Mouse (Mus musculus) liver, embryonic 14.5 days (tissue): ENCODE measurements around the gene Cdc7. TPM values are rescaled to one million over a fixed set of nuclear protein-coding genes. Genes with fewer than 3 reads are reported as not detected.

ENCODE experiments used
- ATAC-seq: fragments of 200-750 bp; cut with Nextera tagmentation; 2 replicates; pipeline ENCODE4 v1.8.0; 2017; ENCODE audit warnings: moderate number of reproducible peaks, mild to moderate bottlenecking, moderate library complexity; ENCODE audit not compliant: insufficient read depth
- DNase-seq, 3 experiments: peaks; one replicate each; pipeline ENCODE4 v3.0.0-alpha.2; 2012 to 2013; ENCODE audit warnings: low read depth in 3 of 3, low spot score in 3 of 3
- H3K27ac ChIP-seq: fragments of 300-500 bp; sonication (generic); 2 replicates; pipeline ENCODE4 v1.5.1; 2014; ENCODE audit warnings: moderate library complexity, mild to moderate bottlenecking, control low read depth, inconsistent platforms
- H3K27me3 ChIP-seq: fragments of 300-500 bp; sonication (generic); 2 replicates; pipeline ENCODE4 v1.6.1; 2014; ENCODE audit warnings: mild to moderate bottlenecking, low read length, moderate library complexity; ENCODE audit not compliant: control insufficient read depth, insufficient read depth
- H3K36me3 ChIP-seq: fragments of 300-500 bp; sonication (generic); replicated peaks from 2 replicates; pipeline ENCODE4 v1.6.1; 2014; ENCODE audit warnings: low read depth; ENCODE audit not compliant: control insufficient read depth, insufficient read depth
- H3K4me1 ChIP-seq, 2 experiments: fragments of 200-500 bp in 1 of 2; fragments of 300-500 bp in 1 of 2; sonication (generic) in 1 of 2; replicated peaks; 2 replicates each; pipeline ENCODE4 v1.6.1; 2012 to 2014; ENCODE audit warnings: antibody characterized with exemption in 1 of 2, inconsistent platforms in 1 of 2, low read length in 1 of 2; ENCODE audit not compliant: control insufficient read depth in 2 of 2, insufficient read depth in 2 of 2
- H3K4me2 ChIP-seq: fragments of 300-500 bp; sonication (generic); 2 replicates; pipeline ENCODE4 v1.6.1; 2014; ENCODE audit warnings: low read depth, mild to moderate bottlenecking, control low read depth, moderate library complexity
- H3K4me3 ChIP-seq, 2 experiments: fragments of 200-500 bp in 1 of 2; fragments of 300-500 bp in 1 of 2; sonication (generic) in 1 of 2; 2 replicates each; pipeline ENCODE4 v1.5.1; 2012 to 2014; ENCODE audit warnings: low read depth in 2 of 2, low read length in 2 of 2, mild to moderate bottlenecking in 2 of 2, control low read depth in 1 of 2, inconsistent platforms in 1 of 2, moderate library complexity in 1 of 2; ENCODE audit not compliant: insufficient read depth in 1 of 2
- H3K9ac ChIP-seq: fragments of 300-500 bp; sonication (generic); replicated peaks from 2 replicates; pipeline ENCODE4 v1.6.1; 2014; ENCODE audit warnings: mild to moderate bottlenecking, control low read depth, moderate library complexity
- H3K9me3 ChIP-seq: fragments of 300-500 bp; sonication (generic); 2 replicates; pipeline ENCODE4 v1.6.1; 2016; ENCODE audit warnings: low read length, mixed read lengths; ENCODE audit not compliant: control insufficient read depth
- CTCF ChIP-seq: IDR thresholded peaks from 2 replicates; pipeline ENCODE4 v1.5.1; 2016; ENCODE audit warnings: antibody characterized with exemption, low read depth, control low read depth
- EP300 ChIP-seq: IDR thresholded peaks from 2 replicates; pipeline ENCODE4 v1.6.1; 2016; ENCODE audit warnings: antibody characterized with exemption, low read depth
- WGBS: fragments of 180-500 bp; shearing (Covaris S2); extraction: QIAGEN DNeasy Blood & Tissue Kit; methylation state at CpG from one replicate; pipeline ENCODE4 v1.1.7; 2014; ENCODE audit not compliant: insufficient replicate concordance; 5-methylcytosine and 5-hydroxymethylcytosine counted together
- polyA plus RNA-seq, 2 experiments: library from polyadenylated mRNA; depleted of rRNA in 1 of 2; stranded (reverse) in 1 of 2; unstranded in 1 of 2; fragments of >200 nt; fragmentation: Nextera tagmentation in 1 of 2; extraction: Ambion mirVana in 1 of 2; gene quantifications; 2 replicates each; pipeline versions ENCODE4 v1.2.1 to v1.2.3; 2012 to 2014

The Cdc7 gene
- polyA plus RNA-seq, 2 experiments = 15.6 to 16.2 TPM

DNA sequence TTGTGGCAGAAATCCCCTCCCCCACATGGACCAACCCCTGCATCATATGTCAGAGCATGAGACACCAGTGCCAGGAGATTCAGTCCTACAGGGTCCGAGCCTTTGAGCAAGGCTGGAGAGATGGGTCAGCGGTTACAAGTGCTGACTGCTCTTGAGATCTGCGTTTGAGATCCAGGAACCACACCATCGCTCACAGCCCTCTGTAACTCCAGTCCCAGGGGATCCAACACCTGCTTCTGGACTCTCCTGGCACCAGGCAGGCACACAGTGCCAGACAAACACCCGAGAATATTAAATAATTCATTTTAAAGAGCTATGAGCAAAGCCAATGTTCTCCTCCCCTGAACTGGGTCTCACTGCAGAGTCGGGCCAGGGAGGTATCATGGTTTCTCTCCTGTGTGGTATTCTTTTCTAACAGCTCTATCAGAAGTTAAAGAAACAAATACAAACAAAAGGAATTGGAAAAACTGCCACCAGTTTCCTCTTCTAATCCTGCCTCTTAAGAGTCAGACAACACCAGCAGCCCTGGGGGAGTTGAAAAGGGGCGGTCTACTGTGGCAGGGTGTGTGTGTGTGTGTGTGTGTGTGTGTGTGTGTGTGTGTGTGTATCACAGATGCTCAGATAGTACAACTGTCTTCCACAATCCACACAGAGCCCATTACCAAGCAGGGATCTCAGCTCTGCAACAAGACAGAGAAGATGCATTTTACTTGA is 47.4 kb downstream of the Cdc7 start:
- WGBS = 56% methylated on average over 7 of the region's 7 CpGs
- ATAC-seq = no peak
- Histone ChIP-seq H3K27me3 (no peaks in the 10 kb centered on the region), H3K27ac (no peak overlapping the region), H3K9ac (no peak overlapping the region), H3K4me1 (peaks cover 13 to 19% of the 10 kb centered on the region in 2 experiments), H3K36me3 (no peaks in the 10 kb centered on the region), H3K4me2 (no peak overlapping the region), H3K9me3 (no peaks in the 10 kb centered on the region), H3K4me3 (no peak overlapping the region)
- no peak for DNase-seq
- no peak for TF ChIP-seq EP300
- no peak for TF ChIP-seq CTCF

DNA sequence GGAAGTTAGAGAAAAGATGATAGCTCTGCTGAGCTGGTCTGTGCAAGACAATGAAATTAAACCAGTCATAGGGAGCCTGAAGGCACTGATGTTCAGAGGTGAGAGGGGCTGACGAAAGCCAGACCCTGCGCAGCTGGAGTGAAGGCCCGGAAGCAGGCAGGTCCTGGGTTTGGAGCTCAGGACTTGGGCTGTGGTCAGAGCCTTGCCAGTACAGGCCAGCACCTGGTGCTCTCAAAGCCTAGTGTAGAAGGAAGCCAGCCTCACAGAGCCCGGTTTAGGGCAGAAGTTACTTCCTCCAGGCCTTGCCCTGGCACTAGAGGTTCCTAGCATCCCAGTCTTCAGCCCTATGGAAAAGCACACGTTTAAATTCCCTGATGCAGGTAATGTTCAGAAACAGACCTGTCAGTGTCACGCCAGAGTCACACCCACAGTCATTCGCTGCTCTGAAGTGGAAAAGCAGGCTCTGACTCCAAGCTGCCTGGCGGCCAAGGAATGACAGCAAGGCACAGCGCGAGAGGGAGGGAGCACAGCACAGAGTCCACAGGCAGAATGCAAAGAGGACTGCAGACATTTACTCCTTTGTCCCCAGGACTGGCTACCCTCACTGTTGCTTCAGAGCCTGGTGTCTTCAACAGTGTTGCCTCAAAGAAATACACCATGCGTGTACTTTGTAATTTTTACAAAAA is 48.1 kb downstream of the Cdc7 start:
- ATAC-seq = no peak
- no peak overlapping the region for H3K4me2 ChIP-seq
- 45% methylated on average over 11 of the region's 11 CpGs for WGBS
- H3K27me3 ChIP-seq = no peaks in the 10 kb centered on the region
- H3K9me3 ChIP-seq = no peaks in the 10 kb centered on the region
- H3K27ac ChIP-seq = no peak overlapping the region
- no peaks in the 10 kb centered on the region for H3K36me3 ChIP-seq
- no peak overlapping the region for H3K4me3 ChIP-seq
- no peak for TF ChIP-seq CTCF
- TF ChIP-seq EP300 = no peak
- DNase-seq = no peak
- peaks cover 13 to 19% of the 10 kb centered on the region in 2 experiments for H3K4me1 ChIP-seq
- H3K9ac ChIP-seq = no peak overlapping the region

DNA sequence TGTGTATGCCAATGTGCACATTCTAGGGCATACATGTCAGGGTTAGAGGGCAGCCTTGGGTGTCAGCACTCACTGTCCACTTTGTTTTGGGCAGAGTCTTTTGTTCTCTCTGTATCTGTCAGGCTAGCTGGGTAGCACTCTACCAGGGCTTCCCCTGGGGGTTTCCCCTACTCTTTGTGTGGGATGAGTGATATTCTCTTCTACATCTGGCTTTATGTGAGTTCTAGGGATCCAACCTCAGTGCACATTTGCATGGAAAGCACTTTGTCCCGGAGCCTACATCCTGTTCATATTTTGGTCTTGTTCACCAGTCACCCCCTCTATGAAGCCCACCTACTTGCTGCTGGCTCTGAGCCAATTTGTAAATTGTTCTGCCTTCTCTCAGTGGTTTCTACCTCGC is 49.3 kb downstream of the Cdc7 start:
- DNase-seq (no peak), ATAC-seq (no peak)
- peaks cover 13 to 19% of the 10 kb centered on the region in 2 experiments for H3K4me1 ChIP-seq
- 65% methylated on average over 2 of the region's 2 CpGs for WGBS
- no peak overlapping the region for H3K27ac ChIP-seq
- H3K4me2 ChIP-seq = no peak overlapping the region
- TF ChIP-seq EP300 (no peak), CTCF (no peak)
- H3K4me3 ChIP-seq = no peak overlapping the region
- H3K36me3 ChIP-seq = no peaks in the 10 kb centered on the region
- no peak overlapping the region for H3K9ac ChIP-seq
- no peaks in the 10 kb centered on the region for H3K27me3 ChIP-seq
- H3K9me3 ChIP-seq = no peaks in the 10 kb centered on the region

DNA sequence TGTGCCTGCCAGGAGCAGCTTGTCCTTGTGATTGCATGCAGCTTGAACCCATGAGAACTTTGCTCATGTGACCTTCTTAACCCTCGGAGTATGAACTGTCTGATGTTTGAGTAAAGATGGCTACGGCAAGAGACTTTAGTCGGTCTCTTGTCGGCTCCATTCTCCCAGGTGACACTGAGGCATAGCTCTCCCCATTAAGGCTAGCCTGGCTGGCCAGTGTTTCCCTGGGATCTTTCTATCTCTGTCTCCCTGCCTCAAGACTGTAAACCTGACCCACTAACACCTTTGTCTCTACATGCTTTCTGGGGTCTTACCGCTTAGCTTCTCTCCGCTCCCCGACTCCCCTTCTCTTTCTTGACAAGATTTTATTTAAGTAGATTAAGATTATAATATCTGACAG is 50.0 kb downstream of the Cdc7 start:
- no peaks in the 10 kb centered on the region for H3K9me3 ChIP-seq
- H3K27ac ChIP-seq = no peak overlapping the region
- H3K36me3 ChIP-seq = no peaks in the 10 kb centered on the region
- H3K4me1 ChIP-seq = peaks cover 13 to 19% of the 10 kb centered on the region in 2 experiments
- H3K4me2 ChIP-seq = no peak overlapping the region
- no peak overlapping the region for H3K9ac ChIP-seq
- no peaks in the 10 kb centered on the region for H3K27me3 ChIP-seq
- WGBS = 78% methylated on average over 7 of the region's 7 CpGs
- TF ChIP-seq EP300 = no peak
- no peak for TF ChIP-seq CTCF
- ATAC-seq (no peak), DNase-seq (no peak)
- H3K4me3 ChIP-seq = no peak overlapping the region

DNA sequence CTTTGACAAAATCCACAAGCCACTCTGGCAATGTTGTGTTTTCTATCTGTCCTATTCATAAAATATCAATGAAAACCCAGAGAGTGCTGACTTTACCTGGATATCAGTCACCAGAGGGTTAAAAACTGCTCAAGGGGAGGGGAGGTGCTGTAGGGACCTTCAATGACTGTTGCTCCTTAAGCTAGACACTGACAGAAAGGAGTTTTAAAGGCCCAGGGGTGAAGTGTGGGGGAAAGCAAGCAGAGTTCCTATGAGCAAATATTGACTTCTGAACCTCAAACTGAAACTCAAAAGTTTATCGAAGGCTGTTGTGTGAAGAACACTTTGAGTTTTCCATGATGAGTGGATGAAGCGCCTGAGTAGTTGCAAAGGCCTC is 50.9 kb downstream of the Cdc7 start:
- no peaks in the 10 kb centered on the region for H3K9me3 ChIP-seq
- 24% methylated on average over 2 of the region's 2 CpGs for WGBS
- TF ChIP-seq EP300 (no peak), CTCF (no peak)
- no peaks in the 10 kb centered on the region for H3K36me3 ChIP-seq
- no peak overlapping the region for H3K27ac ChIP-seq
- ATAC-seq (no peak), DNase-seq (no peak)
- H3K9ac ChIP-seq = no peak overlapping the region
- H3K4me2 ChIP-seq = peak overlapping the region; percentile 42
- H3K4me1 ChIP-seq = peaks cover 13 to 19% of the 10 kb centered on the region in 2 experiments
- H3K27me3 ChIP-seq = no peaks in the 10 kb centered on the region
- no peak overlapping the region for H3K4me3 ChIP-seq
